Mouse (Mus musculus) adrenal gland (tissue): ENCODE results near the gene Zfyve28.

Experiments used
- intact Hi-C: fragments of 180-260 bp; cut with DNase I; formaldehyde crosslinking; loops from one replicate; pipeline ENCODE4 v1.15.1; 2025

Zfyve28 gene

DNA sequence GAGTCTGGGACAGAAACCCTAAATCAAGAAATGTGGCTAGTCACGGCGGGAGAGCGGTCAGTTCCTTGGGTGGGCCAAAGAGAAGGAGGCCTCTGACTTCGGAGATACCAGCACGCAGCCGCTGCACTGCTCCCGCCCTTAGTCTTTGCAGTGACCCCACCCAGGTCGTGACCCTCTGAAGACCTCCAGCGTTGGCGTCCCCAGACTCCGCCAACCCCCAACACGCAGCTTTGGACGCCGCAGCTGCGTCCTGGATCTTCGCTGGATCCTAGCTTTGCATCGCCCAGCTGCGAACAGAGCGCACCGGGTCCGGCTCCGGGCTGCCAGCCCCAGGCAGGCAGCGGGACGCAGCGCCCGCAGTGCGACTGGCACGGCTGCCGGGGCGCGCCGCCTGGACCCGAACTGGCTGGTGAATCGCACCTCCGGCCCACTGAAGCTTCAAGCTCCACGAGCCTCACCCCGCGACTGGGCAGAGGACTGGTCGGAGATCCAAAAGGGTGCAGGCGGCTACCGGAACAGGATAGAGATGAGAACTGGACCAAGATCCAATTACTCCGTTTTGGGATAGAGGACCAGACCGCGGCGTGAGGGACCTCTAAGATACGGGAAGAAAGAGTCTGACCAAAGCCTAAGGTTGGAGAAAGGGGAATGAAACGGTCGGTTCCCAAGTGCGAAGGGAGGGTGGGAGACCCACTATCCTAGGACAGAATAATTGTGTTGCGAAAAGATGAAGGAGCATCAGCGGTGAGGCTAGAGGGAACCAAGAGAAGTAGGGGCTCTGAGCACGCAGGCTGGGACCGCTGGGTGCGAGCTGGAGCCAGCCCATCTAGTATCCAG, 1.0 kb downstream of the Zfyve28 start:
- intact Hi-C loops, result no loop called here

- intact Hi-C loops, result no loop called here
Measured at GRCm38 (mm10) chr5:34286516-34286915, 1.7 kb downstream of the Zfyve28 start.

GRCm38 (mm10) chr5:34285285-34285684, 3.0 kb downstream of the Zfyve28 start:
- intact Hi-C loops, result no loop called here

DNA sequence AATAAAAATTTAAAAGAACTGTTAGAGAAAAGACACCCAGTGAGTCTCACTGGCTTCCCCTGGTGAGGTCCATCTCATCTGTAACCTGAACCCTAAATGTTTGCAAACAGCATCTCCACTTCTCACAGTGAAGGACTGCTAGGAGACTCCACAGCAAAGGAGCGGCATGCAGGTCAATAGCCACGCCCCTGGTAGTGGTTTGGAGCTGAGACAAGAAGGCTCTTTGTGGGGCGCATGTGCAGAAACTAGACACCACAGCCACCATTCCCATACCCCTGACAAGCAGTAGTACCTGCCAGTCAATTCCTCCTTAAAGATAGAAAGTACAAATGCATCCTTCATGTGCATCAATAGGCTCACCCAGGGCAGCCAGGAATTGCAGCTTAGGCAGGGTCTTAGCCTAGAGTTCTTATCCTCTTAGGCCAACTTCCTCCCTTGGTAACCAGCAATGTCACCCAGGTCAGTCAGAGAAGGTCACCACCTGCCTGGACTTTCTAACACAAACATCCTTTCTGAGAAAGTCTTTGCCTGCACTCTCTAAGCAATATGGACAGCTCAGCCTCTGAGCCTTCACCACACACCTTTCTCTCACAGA, 4.0 kb downstream of the Zfyve28 start:
- intact Hi-C loops, result no loop called here

GRCm38 (mm10) chr5:34283355-34283754, 4.9 kb downstream of the Zfyve28 start:
- intact Hi-C loops, result no loop called here

DNA sequence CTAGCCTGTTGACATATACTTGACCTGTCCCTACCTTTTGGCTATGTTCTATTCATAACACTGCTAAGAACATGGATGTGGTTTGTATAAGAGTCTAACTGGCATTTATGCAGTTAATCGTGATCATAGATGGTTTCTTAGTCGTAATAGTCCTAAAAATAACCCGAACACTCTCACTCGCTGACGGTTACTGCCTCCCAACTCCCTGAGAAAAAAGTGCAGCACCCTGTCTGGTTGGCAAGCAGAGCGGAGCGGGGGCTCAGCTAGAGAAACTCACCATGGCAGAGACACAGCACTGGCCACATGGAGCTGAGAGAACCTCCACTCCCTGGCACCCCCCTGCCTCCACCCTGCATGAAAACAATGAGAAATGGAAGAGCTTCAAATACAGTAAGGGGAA, 7.3 kb downstream of the Zfyve28 start:
- intact Hi-C loops, result no loop called here

- intact Hi-C loops, result no loop called here
Measured at GRCm38 (mm10) chr5:34279214-34279613, 9.0 kb downstream of the Zfyve28 start.

- intact Hi-C loops, result no loop called here
Measured at GRCm38 (mm10) chr5:34278058-34278457, 10.2 kb downstream of the Zfyve28 start.

DNA sequence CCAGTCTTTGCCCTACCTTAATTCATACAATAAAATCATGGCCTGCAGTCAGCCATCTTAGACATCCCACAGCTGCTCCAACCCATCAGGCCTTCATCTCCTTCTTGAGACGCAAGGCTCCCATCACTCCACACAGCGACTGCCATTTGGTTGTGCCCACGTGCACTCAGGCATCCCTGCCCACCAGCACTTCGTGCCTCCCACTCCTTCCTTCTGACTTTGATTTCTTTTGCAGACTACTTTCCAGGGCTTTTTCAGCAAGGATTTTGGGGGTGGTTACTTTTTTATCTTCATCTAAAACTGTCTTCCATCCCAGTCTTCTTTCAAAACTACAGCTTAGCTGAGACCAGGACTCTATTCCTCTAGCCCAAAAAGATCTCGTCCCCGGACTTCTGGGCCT, 11.5 kb downstream of the Zfyve28 start:
- intact Hi-C loops, result no loop called here

DNA sequence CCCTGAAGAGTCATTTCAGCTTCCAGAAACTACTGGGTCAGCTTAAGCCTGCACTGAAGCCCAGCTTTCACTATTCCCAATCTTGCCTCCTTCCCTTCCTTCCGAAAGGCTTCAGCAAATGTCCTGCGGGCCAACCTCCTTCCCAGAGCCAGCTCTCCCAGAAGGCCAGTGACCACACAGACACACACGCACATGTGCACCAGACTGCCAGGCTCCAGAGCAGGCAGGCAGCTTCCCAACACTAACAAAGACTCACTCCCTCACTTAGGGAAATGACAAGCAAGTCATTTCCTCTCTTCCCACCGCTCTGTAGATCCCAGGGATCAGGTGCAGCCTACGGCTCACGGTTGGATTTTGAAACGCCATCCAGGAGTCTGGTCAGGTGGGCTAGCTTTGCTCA, 12.1 kb downstream of the Zfyve28 start:
- intact Hi-C loops, result no loop called here

DNA sequence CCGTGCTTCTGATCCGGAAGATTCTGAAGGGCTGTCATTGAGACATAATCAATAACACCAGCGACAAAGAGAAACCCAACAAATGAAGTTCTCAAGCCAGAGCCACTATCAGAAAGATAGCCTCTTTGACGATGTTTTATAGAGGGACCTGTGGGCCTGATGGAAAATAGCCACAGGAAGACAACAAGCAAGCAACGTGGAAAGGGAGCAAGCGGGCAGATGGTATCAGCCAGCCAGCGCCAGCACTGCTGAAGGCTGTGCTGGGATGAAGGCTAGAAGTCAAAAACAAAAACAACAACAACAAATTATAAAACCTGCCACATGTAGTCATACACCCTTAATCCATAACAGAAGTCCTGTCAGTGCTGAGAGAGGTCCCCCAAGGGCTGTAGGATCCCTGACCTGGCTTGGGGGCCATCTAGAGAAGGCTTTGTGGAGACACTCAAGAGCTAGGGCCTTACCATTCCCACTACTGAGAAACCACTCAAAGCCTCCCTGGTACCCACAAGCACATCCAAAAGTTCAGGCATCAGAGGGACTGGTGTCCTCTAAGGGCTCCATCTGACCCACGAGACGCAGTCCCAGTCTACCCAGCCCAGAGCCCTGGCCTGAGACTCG, 13.5 kb downstream of the Zfyve28 start:
- intact Hi-C loops, result no loop called here

DNA sequence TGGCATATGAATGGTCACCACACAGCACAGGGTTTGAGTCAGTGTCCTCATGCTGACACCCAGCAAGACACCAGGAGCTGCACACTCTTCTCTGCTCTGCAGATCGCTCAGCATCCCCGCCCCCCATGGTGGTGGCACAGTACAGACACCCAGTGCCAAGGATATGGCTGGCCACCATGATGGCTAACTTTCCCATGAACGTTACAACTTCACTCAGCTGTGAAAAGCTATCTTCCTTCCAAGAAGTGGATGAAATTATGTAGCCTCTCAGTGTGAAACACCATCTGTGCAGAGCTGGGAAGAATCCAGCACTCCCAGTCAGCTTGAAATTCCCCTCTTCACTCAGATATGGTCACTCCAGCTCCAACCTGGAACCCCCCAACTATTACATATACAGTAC, 14.0 kb downstream of the Zfyve28 start:
- intact Hi-C loops, result no loop called here

GRCm38 (mm10) chr5:34273251-34273681, 15.0 kb downstream of the Zfyve28 start:
- intact Hi-C loops, result no loop called here

GRCm38 (mm10) chr5:34271743-34272142, 16.5 kb downstream of the Zfyve28 start:
- intact Hi-C loops, result no loop called here

- intact Hi-C loops, result no loop called here
Measured at GRCm38 (mm10) chr5:34269921-34270465, 18.3 kb downstream of the Zfyve28 start.

DNA sequence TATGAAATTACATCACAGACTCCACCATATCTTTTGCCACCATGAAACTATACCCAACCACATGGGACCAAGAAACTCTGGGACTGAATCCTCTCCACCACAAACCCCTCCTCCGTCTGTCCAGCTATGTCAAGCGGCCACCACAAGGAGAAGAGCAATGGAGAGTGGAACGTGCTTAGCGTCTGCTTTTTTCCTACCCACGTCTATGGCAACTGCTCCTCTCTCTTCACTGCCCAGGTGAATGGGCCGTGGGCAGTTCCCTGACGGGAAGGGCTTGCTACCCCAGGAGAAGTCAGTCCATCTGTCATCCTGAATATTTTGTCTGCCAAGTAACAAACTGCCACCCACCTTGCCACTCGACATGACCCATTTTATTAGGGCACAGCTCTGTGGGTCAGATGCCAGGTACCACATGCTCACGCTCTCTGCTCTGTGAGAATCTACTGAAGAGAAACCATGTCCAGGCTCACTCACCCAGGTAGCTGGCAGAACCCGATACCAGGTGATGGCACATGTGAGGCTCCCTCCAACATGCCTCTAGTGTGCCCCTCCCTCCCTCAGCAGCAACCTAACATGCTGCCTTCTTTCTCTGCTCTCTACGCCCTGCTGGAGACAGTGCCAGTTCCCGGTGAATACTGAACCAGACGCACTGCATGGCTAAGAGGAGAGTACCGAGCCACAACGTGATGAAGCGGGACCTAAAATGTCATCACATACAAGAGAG, 18.9 kb downstream of the Zfyve28 start:
- intact Hi-C loops, result no loop called here

- intact Hi-C loops, result no loop called here
Measured at GRCm38 (mm10) chr5:34266065-34266464, 22.2 kb downstream of the Zfyve28 start.

DNA sequence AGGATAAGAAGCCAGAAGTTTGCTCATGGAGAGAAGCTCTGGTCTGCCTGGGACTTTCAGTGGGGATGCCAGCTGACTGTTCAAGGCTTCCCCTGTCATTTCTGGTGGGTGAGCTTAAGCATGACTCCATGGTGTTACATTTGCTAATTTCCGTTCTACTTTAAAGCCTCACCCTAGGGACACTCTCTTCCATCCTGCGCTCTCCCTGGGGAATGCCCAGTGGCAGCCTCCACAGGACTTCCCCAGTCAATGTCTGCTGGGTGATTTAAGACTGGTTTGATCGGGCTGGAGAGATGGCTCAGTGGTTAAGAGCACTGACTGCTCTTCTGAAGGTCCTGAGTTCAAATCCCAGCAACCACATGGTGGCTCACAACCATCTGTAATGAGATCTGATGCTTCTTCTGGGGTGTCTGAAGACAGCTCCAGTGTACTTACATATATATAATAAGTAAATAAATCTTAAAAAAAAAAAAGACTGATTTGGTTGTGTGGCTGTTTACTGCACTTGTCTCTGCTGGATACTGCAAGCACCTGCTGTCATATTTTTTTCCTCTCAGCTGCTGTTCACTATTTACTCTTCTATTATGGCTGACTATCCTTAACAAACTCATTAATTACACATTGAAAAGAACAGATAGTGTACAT, 29.0 kb downstream of the Zfyve28 start:
- intact Hi-C loops, result loop anchor here (10.0 kb wide), 1 partner anchor 164 kb away; no protein-coding TSS in a partner anchor

DNA sequence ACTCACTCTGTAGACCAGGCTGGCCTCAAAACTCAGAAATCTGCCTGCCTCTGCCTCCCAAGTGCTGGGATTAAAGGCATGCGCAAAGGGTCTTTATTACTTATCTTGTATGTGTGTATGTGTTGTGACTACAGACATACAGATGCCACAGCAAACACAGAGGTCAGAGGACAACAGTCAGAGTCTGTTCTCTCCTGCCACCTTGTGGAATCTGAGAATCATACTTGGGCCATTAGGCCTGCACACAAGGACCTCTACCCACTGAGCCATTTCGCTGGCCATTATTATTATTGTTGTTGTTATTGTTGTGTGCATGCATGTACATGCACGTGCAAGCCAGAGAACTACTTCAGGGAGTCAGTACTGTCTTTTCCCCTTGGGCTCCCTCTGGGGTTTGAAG, 33.1 kb downstream of the Zfyve28 start:
- intact Hi-C loops, result loop anchor here (1.0 to 10.0 kb wide), 2 partner anchors 45 to 160 kb away; no protein-coding TSS in a partner anchor

GRCm38 (mm10) chr5:34254309-34254708, 33.9 kb downstream of the Zfyve28 start:
- intact Hi-C loops, result loop anchor here (10.0 kb wide), 1 partner anchor 160 kb away; no protein-coding TSS in a partner anchor
